Mouse (Mus musculus): Measurements from ENCODE around the gene Wrnip1. TPM values are rescaled to one million over a fixed set of nuclear protein-coding genes. Genes with fewer than 3 reads are reported as not detected.

Gene Wrnip1
- polyA plus RNA-seq, 1 experiment: 26.6 TPM

- TF ChIP-seq CTCF (IDR thresholded peaks at IDR 0.05; ENCODE audit: extremely low read depth, insufficient read depth, insufficient read length, insufficient replicate concordance) (no peak), POLR2A (IDR thresholded peaks at IDR 0.05; ENCODE audit: low read depth, low read length) (no peak)
- WGBS: 58% methylated on average over 3 of the region's 3 CpGs
- DNase-seq (ENCODE audit: low read depth in 1 of 2, low spot score in 2 of 2): no peak
Observed at GRCm38 (mm10) chr13:32769960-32770359, 31.9 kb upstream of the Wrnip1 start.

GRCm38 (mm10) chr13:32775889-32776288, 25.9 kb upstream of the Wrnip1 start:
- no peak overlapping the region for H3K27ac ChIP-seq (ENCODE audit: insufficient read depth, low read length)
- no peaks in the 10 kb centered on the region for H3K4me1 ChIP-seq (ENCODE audit: control insufficient read depth, insufficient read depth, insufficient read length)
- DNase-seq (ENCODE audit: low read depth in 1 of 2, low spot score in 2 of 2): no peak
- H3K36me3 ChIP-seq (ENCODE audit: control insufficient read depth, insufficient read depth, low read length): no peaks in the 10 kb centered on the region
- TF ChIP-seq POLR2A (IDR thresholded peaks at IDR 0.05; ENCODE audit: low read depth, low read length) (no peak), CTCF (IDR thresholded peaks at IDR 0.05; ENCODE audit: extremely low read depth, insufficient read depth, insufficient read length, insufficient replicate concordance) (no peak)
- no peaks in the 10 kb centered on the region for H3K27me3 ChIP-seq (ENCODE audit: control insufficient read depth, insufficient read depth, low read length)
- WGBS: 93% methylated on average over 9 of the region's 9 CpGs
- no peak overlapping the region for H3K4me3 ChIP-seq (ENCODE audit: extremely low read depth, insufficient read depth, insufficient read length)

More at GRCm38 (mm10) chr13:32769960-32770359, 31.9 kb upstream of the Wrnip1 start:
- no peak overlapping the region for H3K27ac ChIP-seq (ENCODE audit: insufficient read depth, low read length)
- no peaks in the 10 kb centered on the region for H3K36me3 ChIP-seq (ENCODE audit: control insufficient read depth, insufficient read depth, low read length)
- H3K27me3 ChIP-seq (ENCODE audit: control insufficient read depth, insufficient read depth, low read length): no peaks in the 10 kb centered on the region
- no peaks in the 10 kb centered on the region for H3K4me1 ChIP-seq (ENCODE audit: control insufficient read depth, insufficient read depth, insufficient read length)
- no peak overlapping the region for H3K4me3 ChIP-seq (ENCODE audit: extremely low read depth, insufficient read depth, insufficient read length)

- TF ChIP-seq POLR2A (IDR thresholded peaks at IDR 0.05; ENCODE audit: low read depth, low read length) (no peak), CTCF (IDR thresholded peaks at IDR 0.05; ENCODE audit: extremely low read depth, insufficient read depth, insufficient read length, insufficient replicate concordance) (no peak)
- Histone ChIP-seq H3K4me1 (ENCODE audit: control insufficient read depth, insufficient read depth, insufficient read length) (no peaks in the 10 kb centered on the region), H3K27ac (ENCODE audit: insufficient read depth, low read length) (no peak overlapping the region), H3K36me3 (ENCODE audit: control insufficient read depth, insufficient read depth, low read length) (no peaks in the 10 kb centered on the region), H3K4me3 (ENCODE audit: extremely low read depth, insufficient read depth, insufficient read length) (no peak overlapping the region), H3K27me3 (ENCODE audit: control insufficient read depth, insufficient read depth, low read length) (no peaks in the 10 kb centered on the region)
- no peak for DNase-seq (ENCODE audit: low read depth in 1 of 2, low spot score in 2 of 2)
- 92% methylated on average over 10 of the region's 10 CpGs for WGBS
Observed at GRCm38 (mm10) chr13:32776350-32776749, 25.5 kb upstream of the Wrnip1 start.

GRCm38 (mm10) chr13:32778861-32779260, 23.0 kb upstream of the Wrnip1 start:
- H3K36me3 ChIP-seq (ENCODE audit: control insufficient read depth, insufficient read depth, low read length): no peaks in the 10 kb centered on the region
- H3K4me1 ChIP-seq (ENCODE audit: control insufficient read depth, insufficient read depth, insufficient read length): no peaks in the 10 kb centered on the region
- H3K27me3 ChIP-seq (ENCODE audit: control insufficient read depth, insufficient read depth, low read length): no peaks in the 10 kb centered on the region
- WGBS: 85% methylated on average over 3 of the region's 3 CpGs
- no peak for TF ChIP-seq CTCF (IDR thresholded peaks at IDR 0.05; ENCODE audit: extremely low read depth, insufficient read depth, insufficient read length, insufficient replicate concordance)
- no peak for DNase-seq (ENCODE audit: low read depth in 1 of 2, low spot score in 2 of 2)
- no peak overlapping the region for H3K27ac ChIP-seq (ENCODE audit: insufficient read depth, low read length)
- no peak overlapping the region for H3K4me3 ChIP-seq (ENCODE audit: extremely low read depth, insufficient read depth, insufficient read length)

- H3K4me3 ChIP-seq (ENCODE audit: extremely low read depth, insufficient read depth, insufficient read length): no peak overlapping the region
- TF ChIP-seq CTCF (IDR thresholded peaks at IDR 0.05; ENCODE audit: extremely low read depth, insufficient read depth, insufficient read length, insufficient replicate concordance) (no peak), POLR2A (IDR thresholded peaks at IDR 0.05; ENCODE audit: low read depth, low read length) (no peak)
- no peaks in the 10 kb centered on the region for H3K27me3 ChIP-seq (ENCODE audit: control insufficient read depth, insufficient read depth, low read length)
- no peaks in the 10 kb centered on the region for H3K36me3 ChIP-seq (ENCODE audit: control insufficient read depth, insufficient read depth, low read length)
- no peak overlapping the region for H3K27ac ChIP-seq (ENCODE audit: insufficient read depth, low read length)
- no peak for DNase-seq (ENCODE audit: low read depth in 1 of 2, low spot score in 2 of 2)
- H3K4me1 ChIP-seq (ENCODE audit: control insufficient read depth, insufficient read depth, insufficient read length): no peaks in the 10 kb centered on the region
- WGBS: 62% methylated on average over 5 of the region's 5 CpGs
Observed at GRCm38 (mm10) chr13:32783055-32783454, 18.8 kb upstream of the Wrnip1 start.

GRCm38 (mm10) chr13:32783816-32784215, 18.0 kb upstream of the Wrnip1 start, which contains the start of gene Mylk4:
Gene Mylk4 (minus strand): TSS chr13:32783954.
- Histone ChIP-seq H3K36me3 (ENCODE audit: control insufficient read depth, insufficient read depth, low read length) (no peaks in the 10 kb centered on the region), H3K4me1 (ENCODE audit: control insufficient read depth, insufficient read depth, insufficient read length) (no peaks in the 10 kb centered on the region), H3K4me3 (ENCODE audit: extremely low read depth, insufficient read depth, insufficient read length) (no peak within 1 kb of the TSS), H3K27me3 (ENCODE audit: control insufficient read depth, insufficient read depth, low read length) (no peaks in the 10 kb centered on the region), H3K27ac (ENCODE audit: insufficient read depth, low read length) (no peak within 1 kb of the TSS)
- WGBS: 82% methylated on average over 8 of the region's 8 CpGs
- no peak for TF ChIP-seq CTCF (IDR thresholded peaks at IDR 0.05; ENCODE audit: extremely low read depth, insufficient read depth, insufficient read length, insufficient replicate concordance)
- DNase-seq (ENCODE audit: low read depth in 1 of 2, low spot score in 2 of 2): no peak

GRCm38 (mm10) chr13:32787584-32787983, 14.3 kb upstream of the Wrnip1 start:
- DNase-seq (ENCODE audit: low read depth in 1 of 2, low spot score in 2 of 2): no peak
- no peak overlapping the region for H3K27ac ChIP-seq (ENCODE audit: insufficient read depth, low read length)
- no peak overlapping the region for H3K4me3 ChIP-seq (ENCODE audit: extremely low read depth, insufficient read depth, insufficient read length)
- H3K27me3 ChIP-seq (ENCODE audit: control insufficient read depth, insufficient read depth, low read length): no peaks in the 10 kb centered on the region
- TF ChIP-seq POLR2A (IDR thresholded peaks at IDR 0.05; ENCODE audit: low read depth, low read length) (no peak), CTCF (IDR thresholded peaks at IDR 0.05; ENCODE audit: extremely low read depth, insufficient read depth, insufficient read length, insufficient replicate concordance) (no peak)
- H3K4me1 ChIP-seq (ENCODE audit: control insufficient read depth, insufficient read depth, insufficient read length): no peaks in the 10 kb centered on the region
- 80% methylated on average over 2 of the region's 2 CpGs for WGBS
- no peaks in the 10 kb centered on the region for H3K36me3 ChIP-seq (ENCODE audit: control insufficient read depth, insufficient read depth, low read length)

All from spleen, adult 2 months (tissue).